Mouse (Mus musculus): ENCODE measurements around the gene Armh2.
A peak's percentile ranks its signal among the peaks of the same experiment; 100 is the strongest.
"Not testable (repeated sequence)": the region's sequence is repeated elsewhere in the genome, so short reads cannot be mapped to it uniquely, and the experiment has no call there.

The Armh2 gene

GRCm38 (mm10) chr13:24757820-24758564 is 17.0 kb downstream of the Armh2 start:
- DNase-seq (ENCODE audit: low read depth): no peak

- DNase-seq (ENCODE audit: low read depth): no peak
Measured at GRCm38 (mm10) chr13:24759451-24759850, 18.4 kb downstream of the Armh2 start.

GRCm38 (mm10) chr13:24760351-24760870 is 19.4 kb downstream of the Armh2 start:
- no peak for DNase-seq (ENCODE audit: low read depth)

GRCm38 (mm10) chr13:24761083-24761402 is 20.0 kb downstream of the Armh2 start:
- no peak for DNase-seq (ENCODE audit: low read depth)

- DNase-seq (ENCODE audit: low read depth): peak; percentile 88
Measured at GRCm38 (mm10) chr13:24761403-24762227, 20.6 kb downstream of the Armh2 start, which contains the start of gene Gmnn. TSS of gene Gmnn (minus strand) at chr13:24761923.

- no peak for DNase-seq (ENCODE audit: low read depth)
Measured at GRCm38 (mm10) chr13:24762254-24762653, 21.2 kb downstream of the Armh2 start.

- DNase-seq (ENCODE audit: low read depth): not testable (repeated sequence)
Measured at GRCm38 (mm10) chr13:24767809-24768208, 26.8 kb downstream of the Armh2 start.

GRCm38 (mm10) chr13:24771482-24771881 is 30.4 kb downstream of the Armh2 start:
- not testable (repeated sequence) for DNase-seq (ENCODE audit: low read depth)

- DNase-seq (ENCODE audit: low read depth): peak; percentile 65
Measured at GRCm38 (mm10) chr13:24776146-24776844, 35.3 kb downstream of the Armh2 start.

GRCm38 (mm10) chr13:24778026-24778425 is 37.0 kb downstream of the Armh2 start:
- DNase-seq (ENCODE audit: low read depth): no peak

- no peak for DNase-seq (ENCODE audit: low read depth)
Measured at GRCm38 (mm10) chr13:24778706-24779380, 37.8 kb downstream of the Armh2 start.

GRCm38 (mm10) chr13:24781916-24782315 is 40.9 kb downstream of the Armh2 start:
- DNase-seq (ENCODE audit: low read depth): no peak

- DNase-seq (ENCODE audit: low read depth): no peak
Measured at GRCm38 (mm10) chr13:24786014-24786490, 45.0 kb downstream of the Armh2 start.

- no peak for DNase-seq (ENCODE audit: low read depth)
Measured at GRCm38 (mm10) chr13:24787477-24787876, 46.4 kb downstream of the Armh2 start.

GRCm38 (mm10) chr13:24791349-24791748 is 50.3 kb downstream of the Armh2 start:
- no peak for DNase-seq (ENCODE audit: low read depth)

- no peak for DNase-seq (ENCODE audit: low read depth)
Measured at GRCm38 (mm10) chr13:24792411-24793045, 51.5 kb downstream of the Armh2 start.

Data from c-Kit-positive CD71-positive TER-119-negative erythroid progenitor cells, embryonic 14.5 days (primary cell).